Mouse (Mus musculus) retina, adult 2 months (tissue): ENCODE measurements around the gene Zdhhc4.

ENCODE experiments used
- DNase-seq: peaks from one replicate; pipeline ENCODE4 v3.0.0-alpha.2; 2012; ENCODE audit warnings: low read depth, low spot score

The Zdhhc4 gene

DNA sequence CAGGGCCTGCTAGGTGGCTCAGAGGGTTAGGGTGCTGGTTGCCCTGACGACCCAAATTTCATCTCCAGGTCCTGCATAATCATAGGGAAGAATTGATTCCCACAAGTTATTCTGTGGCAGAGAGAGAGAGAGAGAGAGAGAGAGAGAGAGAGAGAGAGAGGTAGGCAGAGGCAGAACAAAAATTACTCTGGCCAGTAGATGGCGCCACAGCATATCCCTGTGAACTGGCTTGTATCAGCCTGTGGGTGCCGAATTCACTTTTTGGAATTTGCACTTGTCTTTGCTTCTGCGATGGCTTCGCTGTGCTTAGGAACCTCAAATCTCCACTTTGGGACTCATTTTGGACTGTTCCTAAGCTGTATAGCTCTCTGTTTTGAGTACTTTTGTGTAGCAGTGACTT is 4.8 kb upstream of the Zdhhc4 start:
- peak; percentile 46 for DNase-seq

DNA sequence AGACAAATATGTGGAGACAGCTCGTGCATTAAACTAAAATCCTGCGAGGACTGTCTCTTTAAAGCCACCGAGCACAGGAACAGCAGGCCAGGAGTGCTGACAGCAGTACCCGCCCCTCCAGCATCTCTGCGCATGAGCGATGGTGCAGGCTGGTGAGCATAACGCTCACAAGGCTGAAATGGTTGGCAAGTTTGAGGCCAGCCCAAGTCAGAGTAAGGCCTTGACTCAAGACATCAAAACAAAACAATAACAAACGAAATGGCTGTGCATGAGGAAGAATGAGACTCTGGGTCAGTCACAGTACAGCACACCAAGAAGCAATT is 11.8 kb downstream of the Zdhhc4 start:
- no peak for DNase-seq

DNA sequence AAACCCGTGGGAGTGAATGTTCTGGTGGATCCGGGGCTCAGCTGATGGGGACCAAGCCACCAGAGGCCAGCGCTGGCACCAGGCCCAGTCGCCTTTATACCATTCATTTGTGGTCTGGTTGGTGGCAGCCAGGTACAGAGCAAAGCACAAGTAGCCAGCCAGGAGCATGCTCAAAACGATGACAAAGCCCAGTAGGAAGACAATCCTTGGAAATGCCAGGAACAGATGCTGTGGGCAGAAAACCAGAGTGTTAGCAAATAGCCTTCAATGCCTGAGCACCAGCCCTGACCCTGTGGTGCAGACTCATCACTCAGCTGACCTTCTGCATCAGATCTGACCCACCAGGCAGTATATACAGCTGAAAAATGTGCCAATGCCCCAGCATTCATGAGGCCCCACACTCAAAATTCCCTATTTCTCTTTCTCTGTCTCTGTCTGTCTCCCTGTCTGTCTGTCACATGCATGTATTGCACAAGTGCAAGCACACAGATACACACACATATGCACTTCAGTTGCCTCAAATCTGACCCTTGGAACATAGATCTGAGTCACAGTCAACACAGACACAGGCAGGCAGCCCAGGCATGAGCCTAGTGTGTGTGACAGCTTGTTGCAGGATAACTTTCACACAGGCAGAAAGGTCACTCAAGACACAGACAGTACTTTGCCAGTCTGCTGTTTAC is 12.3 kb downstream of the Zdhhc4 start:
- DNase-seq, result no peak

DNA sequence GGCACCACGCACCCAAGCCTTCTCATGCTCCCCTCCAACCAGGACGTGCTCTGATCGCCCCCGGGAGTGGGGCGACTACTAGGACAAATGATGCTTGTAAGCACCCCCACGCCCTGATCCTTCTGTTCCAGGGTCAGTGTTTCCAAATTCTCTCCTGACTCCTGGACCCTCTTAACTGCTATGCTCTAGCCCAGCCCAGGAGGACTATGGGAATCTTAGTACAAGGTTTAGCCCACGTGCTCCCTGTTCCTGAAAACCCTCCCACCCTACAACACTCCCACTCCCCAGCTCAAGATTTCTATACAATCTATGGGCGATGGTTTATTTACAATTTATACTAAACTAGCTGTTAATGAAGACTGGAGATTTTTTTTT is 13.6 kb downstream of the Zdhhc4 start:
- no peak for DNase-seq

DNA sequence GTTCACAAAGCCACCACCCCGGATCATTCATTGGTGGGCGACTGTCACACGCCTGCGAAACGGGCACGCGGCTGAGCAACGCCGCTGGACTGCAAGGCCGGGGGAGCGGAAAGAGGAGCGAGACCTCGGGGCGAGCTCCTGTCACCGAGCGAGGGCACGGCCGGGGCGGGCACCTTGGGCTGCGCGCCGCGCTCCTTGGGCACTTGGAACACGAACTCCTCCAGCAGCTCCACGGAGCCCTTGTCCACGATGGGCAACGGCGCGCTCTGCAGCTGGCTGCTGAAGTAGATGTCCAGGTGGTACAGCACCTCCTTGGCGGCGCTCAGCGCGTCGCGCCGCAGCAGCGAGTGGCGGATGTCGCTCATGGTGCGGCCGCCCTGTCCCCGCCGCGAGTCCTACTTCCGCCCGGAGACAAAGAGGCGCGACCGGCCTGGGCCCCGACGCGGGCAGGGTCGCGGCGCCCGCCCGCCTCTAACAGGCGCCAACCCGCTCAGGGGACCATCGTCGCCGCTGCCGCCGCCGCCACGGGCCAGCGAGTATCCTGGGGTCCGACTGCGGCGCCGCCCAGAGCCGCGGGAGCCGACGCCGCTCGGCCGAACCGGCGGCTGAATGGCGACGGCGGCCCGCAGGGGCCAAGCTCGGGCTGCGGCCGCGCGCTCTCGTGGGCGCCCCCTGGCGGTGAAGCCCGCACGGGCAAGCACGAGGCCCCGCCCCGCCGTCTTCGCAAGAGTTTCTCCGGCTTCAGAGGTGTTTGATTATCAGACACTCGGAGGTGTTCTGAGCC is 14.1 kb downstream of the Zdhhc4 start, which contains the start of gene E130309D02Rik:
TSS of gene E130309D02Rik (minus strand) at position 631 of the 784 bp plus-strand sequence.
- peak; percentile 71 for DNase-seq

DNA sequence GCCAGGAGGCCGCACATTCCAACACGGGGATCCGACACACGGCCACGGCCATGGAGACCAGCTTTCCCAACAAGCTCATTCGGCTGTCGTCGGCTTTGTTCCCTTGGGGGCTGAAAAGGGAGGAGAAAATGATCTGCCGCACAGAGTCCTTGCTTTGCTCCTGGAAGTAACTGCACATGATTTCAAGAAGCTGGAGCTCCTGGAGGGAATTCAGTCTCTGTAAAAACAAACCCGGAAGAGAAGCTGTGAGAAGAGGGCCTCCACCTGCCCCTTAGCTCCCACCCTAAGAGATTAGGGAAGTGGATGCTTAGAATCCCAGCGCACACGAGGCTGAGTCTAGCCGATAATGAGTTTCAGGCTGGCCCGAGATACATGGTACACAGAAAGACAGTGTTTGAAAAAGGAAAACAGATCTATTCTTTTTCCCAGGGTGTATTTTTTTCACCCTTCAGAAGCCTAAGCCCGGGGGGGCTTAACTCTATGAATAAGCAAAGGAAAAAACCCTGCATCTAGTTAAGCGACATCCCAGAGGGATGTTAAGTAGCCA is 14.8 kb downstream of the Zdhhc4 start:
- DNase-seq, result no peak

DNA sequence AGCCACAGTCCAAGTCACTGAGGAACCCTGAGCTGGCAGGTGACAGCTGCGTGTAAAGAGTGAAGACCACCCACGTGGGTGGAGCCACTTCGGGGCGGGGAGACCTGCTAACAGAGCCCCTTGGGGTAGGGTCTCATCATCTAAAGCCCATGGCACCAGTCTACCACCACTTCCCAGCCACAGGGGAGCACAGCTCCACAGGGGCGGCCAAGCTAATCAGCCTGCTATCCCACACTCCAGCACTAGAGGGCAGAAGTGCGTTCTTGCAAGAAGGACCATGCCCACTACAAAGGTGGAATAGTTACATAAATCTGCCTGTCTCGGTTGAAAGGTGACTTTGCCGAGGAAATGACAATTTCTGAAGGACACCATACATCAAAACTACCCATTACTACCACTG is 17.2 kb downstream of the Zdhhc4 start:
- DNase-seq, result peak; percentile 53

DNA sequence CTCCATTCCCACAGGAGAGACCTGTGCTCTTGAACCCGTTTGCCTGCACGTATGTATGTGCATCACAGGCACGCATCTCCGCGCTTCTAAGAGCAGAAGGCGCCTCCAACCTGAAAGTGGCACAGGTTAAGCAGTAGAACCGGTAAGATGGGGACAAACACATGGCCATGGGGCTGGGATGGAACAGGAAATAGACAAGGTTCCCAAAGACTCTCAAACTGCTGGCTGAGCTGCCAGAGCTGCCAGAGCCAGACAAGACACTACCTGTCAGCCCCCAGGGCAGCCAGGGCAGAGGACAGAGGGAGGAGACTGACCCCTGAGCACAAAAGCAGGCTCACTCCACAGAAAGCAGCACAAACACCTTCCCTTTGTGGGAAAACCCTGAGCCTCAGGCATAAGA is 19.1 kb downstream of the Zdhhc4 start:
- no peak for DNase-seq

DNA sequence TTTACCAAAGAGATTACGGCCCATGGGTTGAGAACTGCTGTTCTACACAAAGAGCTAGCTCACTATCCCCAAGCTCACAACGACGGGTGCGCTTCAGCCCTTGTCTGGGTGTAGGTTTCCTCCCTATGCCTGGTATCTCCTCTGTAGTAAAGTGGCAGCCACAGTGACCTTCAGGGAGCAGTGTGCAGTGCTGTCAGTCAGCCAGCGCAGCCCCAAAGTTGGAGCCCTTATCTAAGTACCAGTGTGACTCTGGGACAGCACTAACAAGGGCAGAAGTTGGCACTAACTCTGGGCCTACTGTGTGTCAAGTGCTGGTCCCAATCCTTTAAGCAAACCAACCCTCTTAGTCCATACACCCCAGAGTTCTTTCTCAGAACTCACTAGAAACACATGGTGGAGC is 20.2 kb downstream of the Zdhhc4 start:
- DNase-seq, result no peak

DNA sequence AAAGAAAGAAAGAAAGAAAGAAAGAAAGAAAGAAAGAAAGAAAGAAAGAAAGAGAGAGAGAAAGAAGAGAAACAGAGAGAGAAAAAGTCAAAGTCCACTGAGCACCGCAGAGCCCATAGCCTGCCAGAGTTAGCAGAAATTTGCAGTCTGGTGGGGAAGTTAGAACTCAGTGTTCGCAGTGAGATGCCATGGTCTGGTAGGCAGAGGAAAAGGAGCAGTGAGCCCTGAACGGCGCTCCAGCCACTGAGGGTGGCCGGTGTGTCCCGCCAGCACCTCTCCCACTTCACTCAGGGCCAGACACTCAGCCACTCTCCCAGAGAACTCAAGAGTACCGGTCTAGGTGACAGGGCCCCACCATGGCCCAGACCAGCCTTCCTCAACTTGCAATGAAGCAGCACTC is 24.8 kb downstream of the Zdhhc4 start:
- no peak for DNase-seq

DNA sequence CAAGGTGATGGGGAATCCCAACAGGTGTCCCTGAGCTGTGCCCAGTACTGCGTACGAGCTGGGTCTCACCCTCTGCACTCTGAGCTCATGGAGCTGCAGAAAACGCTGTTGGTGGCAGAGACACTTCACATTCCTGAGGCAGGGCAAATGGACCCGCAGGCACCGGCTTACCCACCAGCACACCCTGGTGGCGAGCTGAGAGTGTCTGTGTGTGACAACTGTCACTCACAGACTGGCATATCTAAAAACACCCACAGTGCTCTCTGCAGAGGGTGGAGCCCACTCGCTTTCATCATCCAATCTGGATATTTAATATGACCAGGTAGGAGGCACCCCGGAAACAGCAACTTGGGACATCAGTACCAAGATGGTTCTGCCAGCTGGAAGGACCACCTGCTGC is 27.8 kb downstream of the Zdhhc4 start:
- DNase-seq, result no peak

DNA sequence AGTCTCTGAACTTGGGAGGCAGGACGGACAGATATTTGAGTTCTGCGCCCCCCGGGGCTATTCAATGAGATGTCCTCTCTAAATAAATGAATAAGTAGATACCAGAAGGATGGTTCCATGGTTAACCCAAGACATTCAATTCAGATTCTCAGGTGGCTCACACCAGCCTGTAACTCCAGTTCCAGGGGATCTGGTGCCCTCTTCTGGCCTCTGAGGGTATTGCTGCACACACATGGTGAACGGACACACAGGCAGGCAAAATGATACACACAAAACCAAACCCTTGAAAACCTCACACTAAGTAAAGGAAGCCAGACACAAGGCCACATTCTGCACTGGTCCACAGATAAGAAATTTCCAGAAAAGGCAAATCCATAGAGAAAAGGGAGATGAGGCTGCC is 29.4 kb downstream of the Zdhhc4 start:
- DNase-seq, result no peak

DNA sequence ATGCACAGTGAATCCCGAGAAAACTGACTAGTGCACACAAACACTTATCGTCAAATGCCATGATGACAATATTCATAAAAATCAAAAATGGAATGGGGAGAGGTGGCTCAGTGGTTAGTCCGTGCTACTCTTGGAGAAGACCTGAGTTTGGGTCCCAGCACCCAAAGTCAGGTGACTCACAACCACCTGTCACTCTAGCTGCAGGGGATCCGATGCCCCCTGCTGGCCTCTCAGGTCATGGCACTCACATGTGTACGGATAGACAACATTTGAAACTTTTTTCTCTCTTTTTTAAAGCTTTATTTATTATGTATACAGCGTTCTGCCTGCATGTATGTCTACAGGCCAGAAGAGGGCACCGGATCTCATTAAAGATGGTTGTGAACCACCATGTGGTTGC is 30.7 kb downstream of the Zdhhc4 start:
- DNase-seq, result no peak

DNA sequence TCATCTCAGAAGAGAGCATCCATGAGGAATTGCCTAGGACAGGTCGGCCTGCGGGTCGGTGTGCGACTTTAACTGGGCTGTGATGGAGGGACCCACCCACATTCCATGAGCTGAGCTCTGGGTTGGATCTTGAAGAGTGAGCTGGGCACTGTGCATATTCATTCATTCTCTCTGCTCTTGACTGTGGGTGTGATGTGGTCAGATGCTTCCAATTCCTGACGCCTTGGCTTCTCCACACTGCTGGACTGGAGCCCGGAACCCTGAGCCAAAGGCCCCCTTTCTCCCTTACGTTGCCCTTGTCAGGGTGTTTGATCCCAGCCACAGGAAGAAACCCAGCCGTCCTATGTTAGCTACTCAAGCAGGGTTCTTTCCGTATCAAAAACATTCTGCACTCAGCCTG is 31.1 kb downstream of the Zdhhc4 start:
- no peak for DNase-seq

DNA sequence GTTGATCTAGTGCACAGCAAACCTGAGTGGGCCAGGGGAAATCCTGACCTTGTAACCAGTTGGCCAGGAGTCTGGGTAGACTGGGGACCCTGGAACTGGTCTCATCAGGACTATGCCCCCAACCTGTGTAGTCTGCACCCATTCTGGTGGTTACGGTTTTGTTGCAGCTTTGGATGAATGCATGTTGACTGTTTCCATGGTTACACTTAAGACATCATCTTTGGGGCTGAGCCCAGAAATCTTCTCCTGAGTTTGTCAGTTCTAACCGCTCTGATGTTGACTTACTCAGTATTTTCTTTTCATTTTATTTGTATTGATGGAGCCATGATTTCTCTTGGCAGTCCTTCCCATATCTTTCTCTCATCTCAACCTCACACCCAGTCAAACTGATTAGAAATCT is 33.7 kb downstream of the Zdhhc4 start:
- DNase-seq, result no peak

DNA sequence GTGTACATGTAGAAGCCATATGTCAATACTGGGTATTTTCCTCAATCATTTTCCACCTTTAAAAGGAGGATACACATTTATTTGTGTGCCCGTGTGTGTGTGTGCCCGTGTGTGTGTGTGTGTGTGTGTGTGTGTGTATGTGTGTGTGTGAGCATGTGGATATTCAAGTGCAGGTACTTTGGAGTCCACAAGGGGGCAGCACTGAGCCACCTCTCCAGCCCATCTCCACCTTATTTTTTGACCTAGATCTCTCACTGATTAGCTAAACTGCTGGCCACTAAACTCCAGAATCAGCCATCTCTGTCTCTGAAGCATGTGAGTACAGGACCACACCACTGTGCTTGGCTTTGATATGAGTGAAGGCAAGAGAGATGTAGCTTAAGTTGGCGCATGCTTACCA is 34.2 kb downstream of the Zdhhc4 start:
- no peak for DNase-seq

DNA sequence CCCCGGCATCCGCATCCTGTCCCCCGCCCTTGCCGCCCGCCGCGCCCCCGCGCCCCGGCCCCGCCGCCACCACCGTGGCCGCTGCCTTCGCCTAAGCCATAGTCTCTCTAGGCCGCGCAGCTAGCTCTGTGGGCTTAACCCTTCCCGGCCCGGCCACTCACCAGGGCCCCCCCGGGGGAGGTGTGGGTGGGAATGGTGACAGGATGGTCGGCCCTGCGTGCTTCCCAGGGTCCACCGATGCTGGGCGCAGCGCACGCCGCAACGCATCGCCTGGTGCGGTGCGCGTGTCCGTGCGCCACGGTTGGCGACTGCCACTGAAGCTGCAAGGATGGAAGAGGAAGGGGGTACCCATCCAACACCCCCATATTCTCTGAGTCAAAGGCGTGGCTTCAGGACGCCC is 35.7 kb downstream of the Zdhhc4 start, which contains the start of gene Zfp853:
TSS of gene Zfp853 (minus strand) at position 220 of the 400 bp plus-strand sequence.
- no peak for DNase-seq

DNA sequence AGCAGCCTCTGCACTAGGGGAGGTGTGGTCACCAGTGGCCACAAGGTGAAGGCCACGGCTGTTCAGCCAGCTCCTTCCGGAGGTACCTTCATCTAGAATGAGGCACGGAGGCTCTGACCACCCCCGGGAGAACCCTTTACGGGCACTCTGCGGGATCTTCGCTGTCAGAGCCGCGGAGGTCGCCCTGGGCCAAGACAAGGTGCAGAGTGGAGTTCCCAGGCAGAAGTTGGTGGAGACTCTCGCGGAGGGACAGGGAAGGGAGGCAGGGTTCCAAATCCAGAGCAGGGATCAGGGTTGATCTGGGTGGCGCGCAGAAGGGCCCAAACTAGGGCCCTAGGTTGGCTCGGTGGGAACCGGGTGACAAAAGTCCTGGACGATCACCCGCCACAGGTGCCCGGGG is 36.2 kb downstream of the Zdhhc4 start:
- DNase-seq, result no peak

DNA sequence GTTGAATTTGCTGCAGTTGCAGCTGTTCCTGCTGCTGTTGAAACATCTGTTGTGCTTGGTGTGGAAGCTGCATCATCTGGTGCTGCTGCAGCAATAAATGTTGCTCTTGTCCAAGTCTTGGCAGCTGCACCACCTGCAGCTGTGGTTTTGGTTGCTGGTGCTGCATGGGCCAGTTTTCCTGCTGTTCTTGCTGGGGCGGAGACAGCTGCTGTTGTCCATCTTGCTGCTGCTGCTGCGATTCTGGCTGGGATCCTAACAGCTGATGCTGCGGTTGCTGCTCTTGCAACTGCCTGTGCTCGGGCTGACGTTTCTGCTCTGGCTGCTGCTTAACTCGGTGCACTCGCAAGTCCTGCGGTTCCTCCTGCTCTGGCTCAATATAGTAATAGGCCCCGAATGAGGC is 39.8 kb downstream of the Zdhhc4 start:
- DNase-seq, result no peak

DNA sequence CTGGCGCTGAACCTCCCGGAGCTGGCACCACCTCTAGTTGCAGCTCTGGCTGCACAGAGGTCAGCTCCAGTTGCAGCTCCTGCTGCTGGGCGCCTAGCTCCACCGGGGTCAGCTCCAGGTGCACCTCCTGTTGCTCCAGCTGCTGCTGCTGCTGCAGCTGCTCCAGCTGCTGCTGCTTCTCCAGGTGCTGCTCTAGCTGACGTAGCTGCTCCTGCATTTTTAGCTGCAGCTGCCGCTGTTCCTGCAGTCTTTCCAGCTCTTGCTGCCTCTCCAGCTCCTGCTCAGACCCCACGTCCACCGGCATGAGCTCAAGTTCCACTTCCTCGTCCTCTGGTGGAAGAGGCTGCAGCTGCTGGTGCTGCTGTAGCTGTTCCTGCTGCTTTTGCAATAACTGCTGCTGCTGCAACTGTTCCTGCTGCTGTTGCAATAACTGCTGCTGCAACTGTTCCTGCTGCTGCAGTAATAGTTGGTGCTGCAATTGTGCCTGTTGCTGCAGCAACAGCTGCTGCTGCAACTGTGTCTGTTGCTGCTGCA is 40.6 kb downstream of the Zdhhc4 start:
- no peak for DNase-seq

DNA sequence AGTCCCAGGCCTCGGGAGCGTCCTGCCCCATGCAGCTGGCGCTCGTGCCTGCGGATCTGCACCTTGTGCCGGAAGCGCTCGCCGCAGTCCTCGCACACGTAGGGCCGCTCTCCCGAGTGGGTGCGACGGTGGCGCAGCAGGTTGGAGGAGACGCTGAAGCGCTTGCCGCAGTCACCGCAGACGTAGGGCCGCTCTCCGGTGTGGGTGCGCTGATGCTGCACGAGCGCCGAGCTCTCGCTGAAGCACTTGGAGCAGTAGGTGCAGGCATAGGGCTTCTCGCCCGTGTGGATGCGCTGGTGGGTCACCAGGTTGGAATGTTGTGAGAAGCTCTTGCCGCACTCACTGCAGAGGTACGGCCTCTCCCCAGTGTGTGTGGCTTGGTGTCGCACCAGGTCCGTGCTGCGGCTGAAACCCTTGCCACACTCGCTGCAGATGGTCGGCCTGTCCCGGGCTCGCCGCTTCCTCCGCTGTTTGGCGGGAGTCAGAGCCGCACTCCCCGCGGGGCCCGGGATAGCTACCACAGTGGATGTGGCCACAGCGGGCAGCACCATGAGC is 41.2 kb downstream of the Zdhhc4 start:
- no peak for DNase-seq

DNA sequence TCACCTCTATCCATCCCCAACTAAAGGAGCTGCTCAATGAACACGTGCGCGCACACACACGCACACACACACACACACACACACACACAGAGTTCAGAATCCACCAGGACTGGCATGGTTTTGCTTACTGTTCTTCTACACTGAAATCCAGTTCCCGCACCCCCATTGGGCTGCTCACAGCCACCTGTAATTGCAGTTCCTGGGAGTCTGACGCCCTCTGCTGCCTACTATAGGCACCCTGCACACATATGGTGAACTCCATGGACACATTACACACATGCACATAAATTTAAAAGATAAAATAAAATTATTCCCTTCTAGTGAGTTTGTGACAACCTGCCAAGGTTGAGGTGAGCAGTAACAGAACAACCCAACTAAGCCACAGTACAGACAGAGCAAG is 44.3 kb downstream of the Zdhhc4 start:
- DNase-seq, result no peak

DNA sequence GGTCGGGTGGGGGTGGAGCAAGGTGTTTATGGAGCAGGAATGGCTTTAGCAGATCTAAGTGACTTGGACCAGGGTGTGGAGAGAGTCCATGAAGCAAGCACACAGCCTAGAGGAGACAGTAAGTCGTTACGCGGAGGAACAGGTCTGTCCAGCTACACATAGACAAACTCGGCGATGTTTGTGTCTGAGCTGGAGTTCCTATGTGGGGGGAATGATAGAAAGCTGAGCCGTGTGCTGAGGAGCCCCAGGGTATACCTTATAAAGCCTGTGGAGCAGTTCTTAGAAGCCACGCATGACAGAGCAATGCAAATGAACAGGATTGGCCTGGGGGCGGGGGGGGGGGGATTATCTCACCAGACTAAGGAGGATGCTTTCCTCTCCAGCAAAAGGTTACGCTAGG is 49.8 kb downstream of the Zdhhc4 start:
- DNase-seq, result no peak
